Mouse (Mus musculus): ENCODE measurements around the gene Hsd3b6.

DNA sequence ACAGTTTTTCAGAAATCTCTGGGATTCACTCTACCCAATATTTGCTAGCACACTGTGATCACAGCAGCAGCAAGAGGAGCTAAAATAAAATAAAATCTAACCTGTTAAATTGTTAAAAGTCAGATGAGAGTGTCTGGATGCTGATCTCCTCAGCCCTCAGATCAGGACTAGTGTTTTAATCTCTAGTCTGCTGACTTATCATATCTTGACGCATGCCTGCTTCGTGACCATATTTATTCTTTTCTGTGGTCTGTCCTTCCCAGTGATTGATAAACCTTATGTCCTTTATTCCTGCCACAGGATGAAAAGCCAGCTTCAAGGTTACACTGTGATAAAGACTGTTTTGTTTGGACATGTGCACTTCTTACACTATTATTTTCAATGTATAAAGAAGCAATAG is 43.8 kb upstream of the Hsd3b6 start:
- TF ChIP-seq MYOG (IDR thresholded peaks at IDR 0.05; ENCODE audit: control insufficient read depth, extremely low read depth, insufficient read length) (no peak), CTCF (IDR thresholded peaks at IDR 0.05; ENCODE audit: control insufficient read depth, insufficient read depth, insufficient read length) (no peak), MYOD1 (IDR thresholded peaks at IDR 0.05; ENCODE audit: control insufficient read depth, insufficient read length, low read depth) (no peak), MAX (IDR thresholded peaks at IDR 0.05) (no peak), USF1 (IDR thresholded peaks at IDR 0.05; ENCODE audit: low read depth) (no peak), CEBPB (IDR thresholded peaks at IDR 0.05; ENCODE audit: low read depth) (no peak), FOSL1 (IDR thresholded peaks at IDR 0.05; ENCODE audit: insufficient read depth, low read length, poor library complexity, severe bottlenecking) (no peak)
